Mouse (Mus musculus): ENCODE results near the gene Dcaf5. TPM values are rescaled to one million over a fixed set of nuclear protein-coding genes. Genes with fewer than 3 reads are reported as not detected.
A peak's percentile ranks its signal among the peaks of the same experiment; 100 is the strongest.

Dcaf5 gene
- polyA plus RNA-seq, 1 experiment from 2014 or later = 11.9 TPM

- 91% methylated on average over 3 of the region's 3 CpGs for WGBS
- H3K4me3 ChIP-seq (replicated peaks) = no peak overlapping the region
- no peaks in the 10 kb centered on the region for H3K4me1 ChIP-seq
- no peaks in the 10 kb centered on the region for H3K36me3 ChIP-seq
- no peak for ATAC-seq (ENCODE audit: insufficient read depth, low FRiP score, low read depth)
- H3K9ac ChIP-seq = no peak overlapping the region
- no peak overlapping the region for H3K4me2 ChIP-seq
- H3K27ac ChIP-seq = no peak overlapping the region
- H3K9me3 ChIP-seq = no peaks in the 10 kb centered on the region
- no peaks in the 10 kb centered on the region for H3K27me3 ChIP-seq (replicated peaks)
These were observed 131.9 kb downstream of the Dcaf5 start for GRCm38 (mm10) chr12:80304518-80304917.

DNA sequence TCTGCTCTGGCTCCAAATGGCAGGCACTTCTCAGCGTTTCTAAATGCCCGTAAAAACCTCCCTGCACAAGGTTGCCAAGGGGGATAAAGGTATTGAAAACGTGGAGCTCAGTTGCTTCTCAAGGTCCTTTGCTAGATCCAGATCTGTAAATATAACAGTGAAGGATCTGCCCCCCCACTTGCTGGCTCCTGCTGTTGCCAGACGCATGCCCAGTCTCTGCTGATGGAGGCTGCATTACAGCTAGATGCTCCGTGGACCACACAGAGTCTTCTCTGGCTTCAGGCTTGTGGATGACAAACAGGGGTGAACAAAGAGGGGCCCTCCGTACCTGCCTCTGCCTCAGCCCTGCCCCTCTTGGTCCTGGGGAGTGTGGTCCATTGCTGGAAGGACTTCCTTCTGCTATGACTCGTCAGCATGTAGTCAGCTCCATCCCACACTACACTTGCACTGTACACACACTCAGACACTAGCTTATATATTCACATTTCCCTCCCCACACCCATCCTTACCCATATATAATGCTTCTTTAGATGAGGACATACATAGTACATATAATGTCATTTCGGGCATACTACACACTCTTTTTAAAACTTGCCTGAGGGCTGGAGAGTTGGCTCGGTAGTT, 135.5 kb downstream of the Dcaf5 start:
- ATAC-seq (ENCODE audit: insufficient read depth, low FRiP score, low read depth) = no peak
- no peak overlapping the region for H3K9ac ChIP-seq
- H3K36me3 ChIP-seq = no peaks in the 10 kb centered on the region
- no peaks in the 10 kb centered on the region for H3K4me1 ChIP-seq
- no peaks in the 10 kb centered on the region for H3K27me3 ChIP-seq (replicated peaks)
- H3K27ac ChIP-seq = no peak overlapping the region
- H3K4me2 ChIP-seq = no peak overlapping the region
- H3K9me3 ChIP-seq = no peaks in the 10 kb centered on the region
- 67% methylated on average over 9 of the region's 9 CpGs for WGBS
- no peak overlapping the region for H3K4me3 ChIP-seq (replicated peaks)

DNA sequence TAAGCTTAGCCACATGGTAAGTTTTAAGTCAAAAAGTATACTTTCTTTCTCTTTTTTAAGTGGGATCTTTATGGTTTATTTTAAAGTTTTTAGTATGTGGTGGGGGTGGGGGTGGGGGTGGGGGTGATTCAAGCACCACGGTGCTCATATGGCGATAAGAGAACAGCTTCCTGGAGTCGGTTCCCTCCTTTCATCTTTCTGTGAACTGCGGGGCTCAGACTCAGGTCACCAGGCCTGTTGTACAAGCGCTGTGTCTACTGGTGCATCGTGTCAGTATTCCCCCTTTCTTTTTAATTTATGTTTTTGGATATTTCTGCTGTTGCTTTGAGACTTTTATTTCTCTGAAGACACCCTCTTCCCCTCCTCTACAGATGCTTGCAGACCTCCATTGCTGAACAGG, 137.7 kb downstream of the Dcaf5 start:
- no peaks in the 10 kb centered on the region for H3K36me3 ChIP-seq

GRCm38 (mm10) chr12:80291895-80292435, 144.4 kb downstream of the Dcaf5 start:
- H3K9ac ChIP-seq = no peak overlapping the region
- no peak overlapping the region for H3K4me2 ChIP-seq
- WGBS = 49% methylated on average over 3 of the region's 3 CpGs
- H3K27ac ChIP-seq = no peak overlapping the region
- no peaks in the 10 kb centered on the region for H3K9me3 ChIP-seq
- no peaks in the 10 kb centered on the region for H3K36me3 ChIP-seq
- ATAC-seq (ENCODE audit: insufficient read depth, low FRiP score, low read depth) = no peak
- H3K4me1 ChIP-seq = no peaks in the 10 kb centered on the region
- no peaks in the 10 kb centered on the region for H3K27me3 ChIP-seq (replicated peaks)
- no peak overlapping the region for H3K4me3 ChIP-seq (replicated peaks)

More for the DNA sequence above, 137.7 kb downstream of the Dcaf5 start:
- no peak for ATAC-seq (ENCODE audit: insufficient read depth, low FRiP score, low read depth)
- Histone ChIP-seq H3K27ac (no peak overlapping the region), H3K9me3 (no peaks in the 10 kb centered on the region), H3K9ac (no peak overlapping the region), H3K4me3 (replicated peaks) (no peak overlapping the region), H3K4me1 (no peaks in the 10 kb centered on the region), H3K4me2 (no peak overlapping the region), H3K27me3 (replicated peaks) (no peaks in the 10 kb centered on the region)
- 57% methylated on average over 6 of the region's 6 CpGs for WGBS

DNA sequence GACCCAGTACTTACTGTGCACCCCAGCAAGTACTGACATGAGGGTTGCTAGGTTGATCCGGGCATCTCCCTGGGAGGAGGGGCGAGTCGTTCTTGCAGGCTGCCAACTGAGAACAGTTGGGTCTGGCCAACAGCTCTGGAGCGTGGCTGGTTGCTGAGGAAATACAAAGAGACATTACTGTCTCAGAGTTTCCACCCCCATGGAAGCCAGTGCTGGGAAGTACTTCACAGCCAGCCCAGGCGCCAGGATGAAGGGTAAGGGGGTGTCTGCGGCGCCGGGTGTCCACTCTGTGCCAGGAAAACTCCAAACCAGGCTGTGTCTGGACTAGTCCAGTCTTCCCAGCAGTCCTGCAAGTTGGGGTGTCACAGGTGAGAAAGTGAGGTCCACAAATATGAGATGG, 145.4 kb downstream of the Dcaf5 start:
- no peaks in the 10 kb centered on the region for H3K36me3 ChIP-seq
- H3K9me3 ChIP-seq = no peaks in the 10 kb centered on the region
- no peak overlapping the region for H3K4me3 ChIP-seq (replicated peaks)
- H3K9ac ChIP-seq = no peak overlapping the region
- no peak for ATAC-seq (ENCODE audit: insufficient read depth, low FRiP score, low read depth)
- WGBS = 80% methylated on average over 8 of the region's 8 CpGs
- H3K4me2 ChIP-seq = no peak overlapping the region
- H3K4me1 ChIP-seq = no peaks in the 10 kb centered on the region
- no peaks in the 10 kb centered on the region for H3K27me3 ChIP-seq (replicated peaks)
- no peak overlapping the region for H3K27ac ChIP-seq

- H3K4me1 ChIP-seq = no peaks in the 10 kb centered on the region
- no peak for ATAC-seq (ENCODE audit: insufficient read depth, low FRiP score, low read depth)
- WGBS = 65% methylated on average over 4 of the region's 4 CpGs
- no peaks in the 10 kb centered on the region for H3K9me3 ChIP-seq
- H3K27me3 ChIP-seq (replicated peaks) = no peaks in the 10 kb centered on the region
- H3K27ac ChIP-seq = no peak overlapping the region
- H3K36me3 ChIP-seq = no peaks in the 10 kb centered on the region
- no peak overlapping the region for H3K4me2 ChIP-seq
- H3K4me3 ChIP-seq (replicated peaks) = no peak overlapping the region
- H3K9ac ChIP-seq = no peak overlapping the region
These were observed 145.9 kb downstream of the Dcaf5 start for GRCm38 (mm10) chr12:80290483-80290882.

- Histone ChIP-seq H3K4me1 (no peaks in the 10 kb centered on the region), H3K27me3 (replicated peaks) (no peaks in the 10 kb centered on the region), H3K36me3 (no peaks in the 10 kb centered on the region), H3K9me3 (no peaks in the 10 kb centered on the region), H3K4me2 (no peak overlapping the region), H3K27ac (no peak overlapping the region), H3K9ac (no peak overlapping the region), H3K4me3 (replicated peaks) (no peak overlapping the region)
- WGBS = 67% methylated on average over 3 of the region's 3 CpGs
- no peak for ATAC-seq (ENCODE audit: insufficient read depth, low FRiP score, low read depth)
These were observed 146.7 kb downstream of the Dcaf5 start for GRCm38 (mm10) chr12:80289722-80290121.

DNA sequence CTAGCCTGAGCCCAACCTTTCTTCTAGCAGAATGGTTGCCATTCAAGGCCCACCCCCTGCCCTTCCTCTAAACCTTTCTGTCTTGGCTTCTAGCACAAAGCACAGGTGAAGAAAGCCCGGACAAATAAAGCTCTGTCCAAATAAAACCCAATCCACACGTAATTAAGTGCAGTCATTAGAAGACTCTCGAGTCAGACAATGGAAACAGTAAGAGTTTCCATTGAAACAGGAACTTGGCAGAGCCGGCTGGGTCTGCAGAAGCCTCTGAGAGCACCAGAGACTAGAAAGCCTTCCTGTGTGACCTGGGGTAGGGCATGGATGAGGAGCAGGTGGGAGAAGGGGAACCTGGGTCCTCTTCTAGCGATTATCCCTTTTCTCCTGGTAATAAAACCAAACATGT, 150.5 kb downstream of the Dcaf5 start:
- H3K4me3 ChIP-seq (replicated peaks) = no peak overlapping the region
- H3K36me3 ChIP-seq = no peaks in the 10 kb centered on the region
- ATAC-seq (ENCODE audit: insufficient read depth, low FRiP score, low read depth) = no peak
- H3K27me3 ChIP-seq (replicated peaks) = no peaks in the 10 kb centered on the region
- H3K27ac ChIP-seq = no peak overlapping the region
- 63% methylated on average over 5 of the region's 5 CpGs for WGBS
- no peak overlapping the region for H3K4me2 ChIP-seq
- H3K4me1 ChIP-seq = no peaks in the 10 kb centered on the region
- no peaks in the 10 kb centered on the region for H3K9me3 ChIP-seq
- no peak overlapping the region for H3K9ac ChIP-seq

Small RNAs within 50 kb of the gene (microRNA-seq; reads per million reads assigned to microRNA genes)
- 39.8 reads per million, percentile 39 among the genes with 10 or more reads in this experiment for gene Mir1843a

Other genes starting within 250 kb of the Dcaf5 start
- gene Actn1, start 176.2 kb downstream of the Dcaf5 start, polyA plus RNA-seq (2015; fragmentation: Nextera tagmentation; extraction: Ambion mirVana) = 61.2 and 65.0 TPM in 2 replicates
- 24.9 and 28.1 TPM in 2 replicates for gene Exd2, start 26.5 kb upstream of the Dcaf5 start, polyA plus RNA-seq (2015; fragmentation: Nextera tagmentation; extraction: Ambion mirVana)
- gene Galnt16, start 81.7 kb upstream of the Dcaf5 start, polyA plus RNA-seq (2015; fragmentation: Nextera tagmentation; extraction: Ambion mirVana) = 13.6 and 14.3 TPM in 2 replicates
- gene Slc39a9, start 207.3 kb upstream of the Dcaf5 start, polyA plus RNA-seq (2015; fragmentation: Nextera tagmentation; extraction: Ambion mirVana) = 24.4 and 27.7 TPM in 2 replicates
- 258 and 269 TPM in 2 replicates for gene Erh, start 207.7 kb upstream of the Dcaf5 start, polyA plus RNA-seq (2015; fragmentation: Nextera tagmentation; extraction: Ambion mirVana)

Measured in stomach, embryonic 15.5 days (tissue).